Mouse (Mus musculus) 416B (cell line): Measurements from ENCODE around the gene Soat2.

Source experiments
- DNase-seq: peaks from one replicate; pipeline ENCODE4 v3.0.0; 2011; ENCODE audit warnings: low read depth

Gene Soat2

GRCm38 (mm10) chr15:102150301-102151135 lies at the start of gene Soat2:
Gene Soat2 (plus strand): TSS chr15:102150526.
- peak; percentile 91 for DNase-seq

GRCm38 (mm10) chr15:102100996-102101671 lies 49.2 kb upstream of the Soat2 start:
- DNase-seq, result no peak

DNA sequence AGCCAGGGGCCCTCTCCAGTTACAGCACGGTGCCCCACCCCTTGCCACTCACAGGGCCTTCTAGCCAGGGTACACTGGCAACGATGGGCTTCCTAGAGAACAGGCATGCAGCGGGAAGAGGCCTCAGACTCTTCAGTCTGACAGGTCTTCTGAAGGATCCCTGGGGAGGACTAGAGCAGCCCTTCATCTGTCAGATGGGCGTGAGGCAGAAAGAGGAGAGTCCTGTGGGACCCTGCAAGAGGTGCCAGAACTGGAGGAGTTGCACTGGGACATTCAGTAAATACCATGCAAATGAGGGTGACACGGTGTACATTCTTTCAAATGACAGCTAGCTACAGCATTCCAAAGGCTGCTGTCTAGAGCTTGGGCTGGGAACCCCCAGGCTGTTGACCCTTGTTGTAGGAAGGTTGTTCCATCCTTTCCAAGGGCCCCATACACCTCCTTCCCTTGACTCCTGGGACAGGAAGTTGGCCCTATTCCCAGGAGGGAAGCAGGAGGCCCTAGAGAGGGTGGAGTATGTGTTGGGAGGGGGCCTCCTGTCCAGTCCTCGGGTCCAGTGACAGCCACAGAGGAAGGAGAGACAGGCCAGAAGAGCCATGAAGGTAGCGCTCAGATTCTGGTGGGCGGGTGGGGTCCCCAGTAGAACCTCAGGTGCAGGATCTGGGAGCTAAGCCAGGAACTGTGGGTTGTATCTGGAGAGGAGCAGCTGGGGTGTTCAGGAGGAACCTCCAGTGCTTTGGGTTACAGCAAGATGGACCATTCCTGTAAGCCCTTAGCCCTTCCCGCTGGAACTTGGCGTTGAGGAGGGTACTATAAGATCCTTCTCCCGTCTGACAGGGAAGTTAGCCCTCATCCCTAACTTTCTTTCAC lies 48.4 kb upstream of the Soat2 start:
- DNase-seq, result no peak

- DNase-seq, result no peak
Observed at GRCm38 (mm10) chr15:102102548-102103121, 47.7 kb upstream of the Soat2 start.

DNA sequence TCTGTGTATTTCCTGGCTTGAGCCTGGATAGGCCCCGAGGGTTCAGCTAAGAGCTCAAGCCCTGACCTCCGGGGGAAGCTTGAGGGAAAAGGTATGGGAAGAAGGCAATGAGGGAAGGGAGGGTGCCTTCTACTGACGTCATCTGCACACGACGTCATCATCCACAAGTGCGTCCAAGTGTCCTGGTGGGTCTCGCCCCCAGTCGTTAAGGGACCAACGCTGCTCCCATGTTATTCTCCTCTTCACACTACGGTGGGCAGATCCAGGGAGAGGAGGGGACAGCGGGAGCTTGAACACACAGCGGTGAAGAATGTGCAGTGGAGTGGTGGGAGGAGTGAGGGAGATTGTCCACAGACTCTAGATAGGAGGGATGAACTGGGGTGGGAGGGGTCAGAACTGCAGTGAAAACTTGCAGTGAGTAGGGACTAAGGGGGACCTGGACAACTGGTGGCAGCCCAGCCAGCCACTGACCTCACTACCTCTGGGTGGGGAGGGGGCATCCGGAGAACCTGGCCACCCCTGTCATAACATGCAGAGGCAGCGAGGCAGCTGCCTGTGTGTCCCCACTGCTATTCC lies 46.9 kb upstream of the Soat2 start:
- DNase-seq, result no peak

GRCm38 (mm10) chr15:102103947-102104555 lies 46.3 kb upstream of the Soat2 start:
- DNase-seq, result no peak

DNA sequence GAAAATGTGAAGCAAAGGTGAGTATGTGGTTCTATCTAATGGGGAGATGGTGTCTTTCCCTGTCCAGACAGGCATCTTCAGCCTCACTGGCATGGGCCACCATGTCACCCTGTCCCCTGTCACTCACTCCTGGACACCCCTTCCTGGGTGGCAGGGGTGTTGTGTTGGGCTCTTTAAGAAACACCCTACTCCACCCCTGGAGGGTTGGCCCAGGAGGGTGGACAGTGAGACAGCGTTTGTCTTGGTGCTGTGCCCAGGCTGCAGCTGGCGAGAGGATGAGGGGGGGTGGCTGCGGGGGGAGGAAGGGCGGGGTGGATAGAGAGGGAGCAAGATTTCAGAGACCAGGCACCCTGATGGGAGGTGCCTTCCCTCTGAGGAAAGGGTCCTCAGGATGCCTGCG lies 45.0 kb upstream of the Soat2 start:
- peak; percentile 68 for DNase-seq

DNA sequence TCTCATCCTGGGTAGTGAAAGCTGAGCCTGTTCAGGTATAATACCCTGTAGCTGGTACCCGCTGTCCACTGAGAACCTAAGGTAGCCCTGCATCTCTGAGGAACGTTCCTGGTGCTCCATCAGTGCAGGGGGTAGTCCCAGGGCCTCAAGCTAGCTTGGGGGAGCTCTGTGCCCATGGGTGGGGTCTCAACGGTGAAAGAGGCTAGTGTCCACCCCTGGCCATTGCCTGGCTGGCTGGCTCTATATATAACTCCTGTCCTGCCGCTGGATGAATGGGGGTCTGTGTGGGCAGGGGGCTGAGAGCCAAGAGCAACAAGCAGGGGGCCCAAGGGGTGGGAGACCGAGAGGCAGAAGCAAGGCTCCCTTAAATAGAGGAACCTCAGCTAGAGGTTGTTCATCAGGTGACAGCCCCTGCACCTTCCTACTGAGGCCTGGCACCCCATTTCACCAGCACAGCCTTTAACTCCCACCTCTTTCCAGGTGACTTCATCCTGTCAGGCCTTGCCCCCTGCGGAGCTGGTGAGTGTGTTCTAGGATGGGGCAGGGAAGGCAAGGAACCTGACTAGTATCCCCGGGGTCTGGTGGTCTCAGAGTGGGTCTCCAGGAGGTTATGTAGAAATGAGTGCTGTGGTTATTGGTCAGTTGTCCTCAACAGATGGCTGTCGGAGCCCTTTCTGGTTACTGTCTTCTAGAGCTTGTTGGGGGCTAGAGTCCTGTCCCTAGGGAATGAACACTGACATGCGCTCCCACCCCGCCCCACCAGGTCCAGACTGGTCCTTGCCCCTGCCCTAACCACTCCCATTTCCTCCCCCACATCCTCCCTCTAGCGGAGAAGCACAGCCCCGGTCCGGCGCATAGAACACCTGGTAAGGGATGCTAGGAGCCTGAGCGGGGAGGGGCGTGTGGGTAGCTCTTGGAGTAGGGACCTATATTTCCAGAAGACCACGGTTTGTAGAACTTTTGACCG lies 44.3 kb upstream of the Soat2 start:
- DNase-seq, result peak; percentile 45

DNA sequence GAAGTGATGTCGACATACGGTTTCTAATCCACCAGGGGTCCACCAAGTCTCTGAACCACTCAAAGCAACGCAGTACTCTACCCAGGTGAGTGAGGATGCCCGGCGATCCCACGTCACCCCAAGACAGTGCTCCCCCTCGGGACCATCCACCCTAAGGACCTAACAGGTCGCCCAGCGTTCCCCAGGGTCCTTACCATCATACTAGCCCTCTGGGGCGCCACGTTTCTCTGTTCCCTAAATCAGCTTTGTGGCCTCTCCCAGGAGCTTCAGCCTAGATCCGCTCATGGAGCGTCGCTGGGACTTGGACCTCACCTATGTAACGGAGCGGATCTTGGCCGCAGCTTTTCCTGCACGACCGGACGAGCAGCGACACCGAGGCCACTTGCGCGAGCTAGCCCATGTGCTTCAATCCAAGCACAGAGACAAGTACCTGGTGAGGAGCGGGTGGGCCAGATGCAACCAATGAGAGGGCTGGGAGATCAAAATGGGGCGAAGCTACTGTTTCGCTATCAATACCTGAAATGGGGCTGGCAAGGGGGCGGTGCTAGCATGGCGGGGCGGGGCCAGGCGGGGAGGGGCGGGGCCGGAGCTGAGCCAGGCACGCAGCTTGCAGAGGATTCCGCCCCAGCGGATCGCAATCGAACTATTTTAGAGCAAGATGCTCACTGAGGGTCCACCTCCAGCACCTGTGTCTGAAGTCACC lies 43.4 kb upstream of the Soat2 start:
- DNase-seq, result no peak

- peak; percentile 75 for DNase-seq
Observed at GRCm38 (mm10) chr15:102107689-102108573, 42.4 kb upstream of the Soat2 start.

- DNase-seq, result peak; percentile 87
Observed at GRCm38 (mm10) chr15:102108651-102109525, 41.4 kb upstream of the Soat2 start.

DNA sequence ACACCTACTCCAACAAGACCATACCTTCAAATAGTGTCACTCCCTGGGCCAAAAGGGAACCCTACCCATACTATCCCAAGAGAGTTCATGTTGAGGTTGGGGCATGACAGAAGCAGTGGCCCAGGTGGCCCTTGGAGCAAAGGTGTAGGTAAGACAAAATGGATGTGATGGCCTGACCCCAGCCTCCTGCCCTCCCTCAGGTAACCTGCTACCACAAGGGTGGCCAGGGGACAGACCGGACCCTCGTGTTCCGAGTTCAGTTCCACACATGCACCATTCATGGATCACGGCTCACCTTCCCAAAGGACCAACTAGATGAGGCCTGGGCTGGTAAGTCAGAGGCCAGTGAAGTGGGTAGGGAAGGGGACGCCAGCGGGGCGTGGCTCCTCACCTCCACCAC lies 40.1 kb upstream of the Soat2 start:
- no peak for DNase-seq

- DNase-seq, result no peak
Observed at GRCm38 (mm10) chr15:102110701-102111494, 39.4 kb upstream of the Soat2 start.

DNA sequence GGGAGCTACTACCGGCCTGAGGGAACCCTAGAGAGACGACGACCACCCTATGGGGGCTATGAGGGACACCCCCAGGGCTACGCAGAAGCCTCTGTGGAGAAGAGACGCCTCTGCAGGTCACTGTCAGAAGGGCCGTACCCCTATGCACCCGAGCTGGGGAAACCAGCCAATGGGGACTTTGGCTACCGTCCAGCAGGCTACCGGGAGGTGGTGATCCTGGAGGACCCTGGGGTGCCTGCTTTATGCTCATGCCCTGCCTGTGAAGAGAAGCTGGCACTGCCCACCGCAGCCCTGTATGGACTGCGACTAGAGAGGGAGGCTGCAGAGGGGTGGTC lies 38.9 kb upstream of the Soat2 start:
- no peak for DNase-seq

GRCm38 (mm10) chr15:102112181-102112580 lies 38.1 kb upstream of the Soat2 start:
- no peak for DNase-seq

DNA sequence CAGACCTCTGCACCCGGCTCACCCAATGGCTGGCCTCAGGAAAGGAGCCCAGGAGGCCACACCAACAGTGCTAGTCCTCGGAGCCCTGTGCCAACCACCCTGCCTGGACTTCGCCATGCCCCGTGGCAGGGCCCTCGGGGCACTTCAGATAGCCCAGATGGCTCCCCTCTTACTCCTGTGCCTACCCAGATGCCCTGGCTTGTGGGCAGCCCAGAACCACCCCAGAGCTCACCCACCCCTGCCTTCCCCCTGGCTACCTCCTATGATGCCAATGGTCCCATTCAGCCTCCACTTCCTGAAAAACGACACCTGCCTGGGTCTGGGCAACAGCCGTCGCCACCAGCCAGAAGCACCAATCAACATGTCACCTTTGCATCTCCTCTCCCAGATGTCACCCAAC lies 37.5 kb upstream of the Soat2 start:
- no peak for DNase-seq

DNA sequence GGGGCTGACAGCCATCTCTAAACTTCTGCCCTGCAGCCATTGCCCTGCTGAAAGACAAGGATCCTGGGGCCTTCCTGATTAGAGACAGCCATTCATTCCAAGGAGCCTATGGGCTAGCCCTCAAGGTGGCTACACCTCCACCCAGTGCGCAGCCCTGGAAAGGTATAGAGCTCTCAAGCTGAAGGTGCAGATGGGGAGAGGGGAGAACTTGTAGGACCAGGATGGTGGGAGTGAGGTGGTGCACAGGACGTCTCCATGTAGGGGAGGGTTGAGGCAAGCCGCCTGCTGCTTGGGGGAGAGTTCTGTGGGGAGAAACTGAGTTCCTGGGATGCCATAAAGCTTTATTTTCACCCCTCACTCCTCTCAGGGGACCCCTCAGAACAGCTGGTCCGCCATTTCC lies 36.7 kb upstream of the Soat2 start:
- no peak for DNase-seq
